Mouse (Mus musculus): ENCODE measurements around the gene Moap1. TPM values are rescaled to one million over a fixed set of nuclear protein-coding genes. Genes with fewer than 3 reads are reported as not detected.
A peak's percentile ranks its signal among the peaks of the same experiment; 100 is the strongest.

The Moap1 gene
- total RNA-seq, 2 experiments from 2014 or later = 4.8 to 5.5 TPM

GRCm38 (mm10) chr12:102701691-102702207, 41.7 kb downstream of the Moap1 start:
- Histone ChIP-seq H3K27ac (no peak overlapping the region; the same call in 1 of the 2 replicates), H3K4me3 (no peak overlapping the region)
- no peak for DNase-seq
- TF ChIP-seq CTCF (IDR thresholded peaks at IDR 0.05) = no peak
- intact Hi-C loops (cut with DNase I) = loop anchor here (5.0 kb wide), 1 partner anchor 79 kb away; no protein-coding TSS in a partner anchor

GRCm38 (mm10) chr12:102700453-102700852, 43.0 kb downstream of the Moap1 start:
- Histone ChIP-seq H3K27ac (no peak overlapping the region), H3K4me3 (no peak overlapping the region)
- no peak for DNase-seq
- intact Hi-C loops (cut with DNase I) = loop anchor here (5.0 kb wide), 1 partner anchor 78 kb away; no protein-coding TSS in a partner anchor
- TF ChIP-seq CTCF (IDR thresholded peaks at IDR 0.05) = no peak

GRCm38 (mm10) chr12:102699156-102699555, 44.3 kb downstream of the Moap1 start:
- TF ChIP-seq CTCF (IDR thresholded peaks at IDR 0.05) = no peak
- Histone ChIP-seq H3K4me3 (no peak overlapping the region), H3K27ac (no peak overlapping the region)
- intact Hi-C loops (cut with DNase I) = no loop called here
- DNase-seq = no peak

- Histone ChIP-seq H3K27ac (no peak overlapping the region), H3K4me3 (no peak overlapping the region)
- no peak for TF ChIP-seq CTCF (IDR thresholded peaks at IDR 0.05)
- DNase-seq = no peak
- intact Hi-C loops (cut with DNase I) = no loop called here
These were observed 45.3 kb downstream of the Moap1 start for GRCm38 (mm10) chr12:102698089-102698684.

GRCm38 (mm10) chr12:102697381-102697780, 46.1 kb downstream of the Moap1 start:
- intact Hi-C loops (cut with DNase I) = no loop called here
- H3K27ac ChIP-seq = no peak overlapping the region
- no peak for TF ChIP-seq CTCF (IDR thresholded peaks at IDR 0.05)
- no peak overlapping the region for H3K4me3 ChIP-seq
- no peak for DNase-seq

- no peak for DNase-seq
- intact Hi-C loops (cut with DNase I) = no loop called here
- peak overlapping the region; percentile 49 for H3K27ac ChIP-seq
- no peak overlapping the region for H3K4me3 ChIP-seq
- no peak for TF ChIP-seq CTCF (IDR thresholded peaks at IDR 0.05)
These were observed 46.7 kb downstream of the Moap1 start for GRCm38 (mm10) chr12:102696635-102697354.

GRCm38 (mm10) chr12:102695369-102696239, 47.9 kb downstream of the Moap1 start:
- H3K4me3 ChIP-seq = no peak overlapping the region
- intact Hi-C loops (cut with DNase I) = no loop called here
- H3K27ac ChIP-seq = peak overlapping the region; percentile 49; the same call in 1 of the 2 replicates
- no peak for TF ChIP-seq CTCF (IDR thresholded peaks at IDR 0.05)
- no peak for DNase-seq

Other genes with a start within 250 kb of the Moap1 start
- not detected for gene Chga, start 188.7 kb downstream of the Moap1 start, total RNA-seq (2021)
- 1 to 10 TPM; 6.5 to 6.6 TPM for gene Itpk1, start 38.7 kb downstream of the Moap1 start, total RNA-seq (2021)
- 1 to 10 TPM; 2.3 to 3.5 TPM for gene Tmem251, start 101 bp upstream of the Moap1 start, total RNA-seq (2021)
- gene Gm28051, start 14.1 kb upstream of the Moap1 start, total RNA-seq (2021) = not detected
- 10 to 100 TPM in 1 of 2 experiments, 1 to 10 TPM in 1; 7.7 to 11.3 TPM for gene Gon7, start 14.1 kb upstream of the Moap1 start, total RNA-seq (2021)
- gene Ubr7, start 14.3 kb upstream of the Moap1 start, total RNA-seq (2021) = 10 to 100 TPM; 14.1 to 15.6 TPM
- 1 to 10 TPM; 1.9 to 3.7 TPM for gene Gm20604, start 15.0 kb upstream of the Moap1 start, total RNA-seq (2021)
- gene Btbd7, start 134.8 kb upstream of the Moap1 start, total RNA-seq (2021) = 10 to 100 TPM; 17.1 to 19.6 TPM
- gene Cox8c, start 155.7 kb upstream of the Moap1 start, total RNA-seq (2021) = not detected
- gene Unc79, start 205.2 kb upstream of the Moap1 start, total RNA-seq (2021) = not detected

All from gastrocnemius, adult 2 months (tissue).